Mouse (Mus musculus) spleen, adult 2 months (tissue): Measurements from ENCODE around the gene Oas3.

Experiments
- CTCF ChIP-seq: fragments of 200-500 bp; IDR thresholded peaks from 2 replicates; pipeline ENCODE4 v1.5.1; 2011; ENCODE audit warnings: mild to moderate bottlenecking, inconsistent platforms; ENCODE audit not compliant: insufficient read depth, insufficient read length, insufficient replicate concordance; ENCODE audit errors: extremely low read depth
- POLR2A ChIP-seq: fragments of 200-500 bp; IDR thresholded peaks from 2 replicates; pipeline ENCODE4 v1.6.1; 2011; ENCODE audit warnings: low read depth, low read length, inconsistent platforms

GRCm38 (mm10) chr5:120729319-120729718 lies 48.1 kb downstream of the Oas3 start:
- TF ChIP-seq CTCF (no peak), POLR2A (no peak)
